Mouse (Mus musculus) urinary bladder, postnatal 36 days (tissue): Measurements from ENCODE around the gene Yif1b.
"Not testable (repeated sequence)": the region's sequence is repeated elsewhere in the genome, so short reads cannot be mapped to it uniquely, and the experiment has no call there.

Experiments
- DNase-seq, 2 experiments: peaks; one replicate each; pipeline ENCODE4 v3.0.0; 2022; ENCODE audit warnings: low spot score in 2 of 2, mixed read lengths in 1 of 2

The Yif1b gene

DNA sequence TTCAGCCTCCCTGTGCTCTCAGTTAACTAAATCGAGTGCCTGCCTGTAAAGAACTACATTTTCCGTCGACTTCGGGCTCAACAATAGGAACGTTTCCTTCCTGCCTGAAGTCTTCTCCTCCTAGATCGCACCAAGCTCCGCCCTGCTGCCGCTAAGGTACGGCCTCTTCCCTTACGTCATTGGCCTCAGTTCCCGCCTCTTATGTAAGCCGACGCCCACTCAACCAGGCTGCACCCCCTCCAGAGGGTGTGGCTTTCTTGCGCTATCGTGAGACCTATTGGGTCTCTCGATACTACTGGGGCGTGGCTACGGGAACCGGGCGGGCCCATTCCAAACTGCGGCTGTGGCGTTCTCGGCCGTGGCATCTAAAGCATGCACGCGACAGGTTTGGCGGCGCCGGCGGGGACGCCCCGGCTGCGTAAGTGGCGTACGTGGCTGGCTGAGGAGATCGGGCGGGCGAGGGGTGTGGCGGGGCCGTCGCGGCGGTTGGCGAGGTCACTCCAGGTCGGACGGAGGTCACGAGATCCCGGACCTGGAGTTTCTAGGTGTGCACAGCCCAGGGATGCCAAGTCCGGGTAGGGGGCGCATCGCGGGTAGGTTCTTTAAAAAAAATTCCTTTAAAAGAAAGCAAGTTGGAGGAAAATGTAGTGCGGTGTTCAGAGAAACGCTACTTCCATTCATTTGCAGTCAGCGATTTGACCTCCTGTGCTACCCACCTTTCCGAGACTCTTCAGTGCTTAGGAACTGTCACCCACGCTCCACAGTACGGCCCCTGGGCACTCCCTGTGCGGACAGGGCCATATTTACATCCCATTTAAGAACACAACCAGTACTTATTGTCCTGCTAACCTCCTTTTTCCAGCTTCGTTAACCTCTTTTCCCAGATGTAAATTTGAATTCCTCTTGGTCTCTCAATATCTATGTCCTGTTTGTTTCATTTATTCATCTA, at the start of gene Yif1b:
Gene Yif1b, plus strand, starts transcription at position 311 of the 949 bp plus-strand sequence.
- peak; percentile 96 to 97 for DNase-seq

DNA sequence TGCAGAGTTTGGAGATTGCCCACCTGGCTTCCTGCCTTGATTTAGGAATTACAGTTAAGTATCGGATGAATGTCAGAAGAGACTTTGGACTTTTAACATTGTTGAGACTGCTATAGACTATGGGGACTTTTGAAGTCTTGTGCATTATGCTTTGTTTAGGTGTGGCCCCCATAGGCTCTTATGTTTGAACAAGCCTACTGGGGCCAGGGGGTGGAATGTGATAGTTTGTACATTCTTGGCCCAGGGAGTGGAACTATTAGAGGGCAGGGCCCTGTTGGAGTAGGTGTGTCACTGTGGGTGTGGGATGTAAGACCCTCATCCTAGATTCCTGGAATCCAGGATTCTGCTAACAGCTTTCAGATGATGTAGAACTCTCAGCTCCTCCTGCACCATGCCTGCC, 43.9 kb upstream of the Yif1b start:
- DNase-seq: not testable (repeated sequence)

- no peak for DNase-seq
These were observed 35.6 kb upstream of the Yif1b start for GRCm38 (mm10) chr7:29202577-29202976.

DNA sequence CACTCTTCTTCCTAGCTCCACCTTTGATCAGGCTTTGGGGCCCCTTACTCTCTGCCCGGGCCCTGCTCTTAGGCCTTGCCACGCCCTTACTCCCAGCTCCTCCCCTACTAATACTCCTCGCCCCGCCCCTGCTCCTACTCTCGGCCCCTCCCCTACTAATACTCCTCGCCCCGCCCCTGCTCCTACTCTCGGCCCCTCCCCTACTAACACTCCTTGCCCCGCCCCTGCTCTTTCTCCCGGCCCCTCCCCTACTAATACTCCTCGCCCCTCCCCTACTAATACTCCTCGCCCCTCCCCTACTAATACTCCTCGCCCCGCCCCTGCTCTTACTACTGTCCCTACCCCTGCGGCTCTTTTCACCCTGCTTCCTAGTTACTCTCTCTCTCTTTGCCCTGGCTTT, 27.1 kb upstream of the Yif1b start:
- peak in 1 of 2 experiments; percentile 54 for DNase-seq

GRCm38 (mm10) chr7:29211415-29212198, 26.5 kb upstream of the Yif1b start:
- peak; percentile 89 to 92 for DNase-seq

- peak in 1 of 2 experiments; percentile 23 for DNase-seq
These were observed 25.8 kb upstream of the Yif1b start for GRCm38 (mm10) chr7:29212199-29212765.

GRCm38 (mm10) chr7:29212775-29213560, 25.2 kb upstream of the Yif1b start:
- not testable (repeated sequence) for DNase-seq

DNA sequence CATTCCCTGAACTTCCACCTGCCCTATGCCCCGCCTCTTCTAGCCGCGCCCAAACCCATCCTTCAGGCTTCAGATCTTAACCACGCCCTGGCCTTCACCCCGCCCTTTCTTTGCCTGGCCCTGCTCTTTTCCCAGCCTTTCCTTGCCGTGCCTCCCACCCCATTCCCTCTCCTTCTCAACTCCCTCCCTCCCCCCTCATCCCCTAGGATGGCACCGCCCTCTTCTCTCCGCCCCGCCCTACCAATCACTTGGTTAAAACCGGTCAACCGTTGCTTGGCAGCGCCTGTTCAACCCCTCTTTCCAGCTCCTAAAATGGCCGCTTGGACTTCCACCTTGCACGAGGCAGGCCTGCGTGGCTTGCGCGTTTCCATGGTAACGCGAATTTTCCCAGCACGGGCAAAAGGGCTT, 24.4 kb upstream of the Yif1b start, which contains the start of gene Catsperg1:
Gene Catsperg1, minus strand, starts transcription at position 361 of the 408 bp plus-strand sequence.
- no peak for DNase-seq

DNA sequence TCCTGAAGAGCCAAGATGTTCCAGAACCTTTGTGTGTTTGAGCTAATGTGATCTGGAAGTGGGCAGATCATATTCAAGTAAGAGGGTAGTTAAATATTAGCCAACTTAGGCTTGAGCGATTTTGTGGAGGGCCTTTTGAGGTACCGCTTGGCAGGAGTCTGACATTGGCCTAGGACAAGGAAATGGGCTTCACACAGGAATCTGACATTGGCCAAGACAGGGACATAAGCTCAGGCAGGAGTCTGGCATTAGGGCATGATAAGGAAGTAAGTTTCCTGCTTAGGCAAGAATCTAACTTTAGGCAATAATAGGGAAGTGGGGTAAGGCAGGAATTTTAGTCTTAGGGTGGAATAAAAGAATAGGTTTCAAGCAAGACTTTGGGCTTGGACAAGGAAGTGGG, 23.9 kb upstream of the Yif1b start:
- DNase-seq: no peak

- no peak for DNase-seq
These were observed 23.3 kb upstream of the Yif1b start for GRCm38 (mm10) chr7:29214846-29215245.

DNA sequence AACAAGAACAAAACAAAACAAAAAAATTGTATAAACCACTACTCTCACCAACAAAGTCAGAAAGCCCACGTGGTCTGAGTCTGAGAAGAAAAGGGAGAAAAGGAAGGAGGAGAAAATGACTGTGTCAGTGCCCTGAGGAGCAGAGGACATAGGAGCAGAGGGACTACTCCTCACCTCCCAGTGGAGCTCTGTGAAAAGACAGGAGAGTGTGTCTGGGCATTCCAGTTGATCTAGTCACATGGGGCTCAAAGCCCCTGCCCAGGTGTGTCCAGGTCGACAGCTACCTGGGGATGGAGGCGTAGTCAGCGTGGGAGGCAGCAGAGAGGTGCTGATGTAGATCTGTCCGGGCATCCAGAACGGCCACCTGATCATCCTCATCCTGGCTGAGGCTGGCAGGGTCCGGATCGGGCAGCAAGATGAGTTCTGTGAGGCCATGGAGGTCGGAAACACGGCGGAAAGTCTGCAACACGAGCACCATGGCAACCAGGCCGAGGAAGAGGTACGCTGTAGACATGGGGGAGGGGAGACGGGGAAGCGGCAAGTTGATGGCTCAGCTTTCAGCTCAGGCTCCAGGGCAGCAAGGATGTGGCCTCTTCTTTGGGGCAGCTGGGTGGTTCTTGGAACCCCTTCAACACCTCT, 13.3 kb upstream of the Yif1b start:
- DNase-seq: no peak

DNA sequence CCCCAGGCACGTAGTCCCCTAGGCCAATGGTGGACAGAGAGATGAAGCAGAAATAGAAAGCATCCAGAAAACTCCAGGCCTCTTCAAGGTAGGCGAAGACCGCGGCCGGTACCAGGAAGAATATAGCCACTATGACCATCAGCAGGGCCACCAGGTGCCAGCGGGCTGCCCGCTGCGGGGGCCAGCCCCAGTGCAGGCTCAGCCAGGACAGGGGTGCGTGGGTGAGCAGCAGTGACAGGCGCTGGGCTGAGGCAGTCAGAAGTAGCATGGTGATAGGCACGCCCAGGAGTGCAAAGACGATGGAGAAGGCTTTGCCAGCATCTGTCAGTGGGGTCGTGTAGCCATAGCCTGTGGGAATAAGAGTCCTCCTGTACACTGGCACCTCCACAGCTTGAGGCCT, 12.6 kb upstream of the Yif1b start:
- no peak for DNase-seq

- DNase-seq: no peak
These were observed 9.9 kb upstream of the Yif1b start for GRCm38 (mm10) chr7:29228202-29228601.

- no peak for DNase-seq
These were observed 7.6 kb upstream of the Yif1b start for GRCm38 (mm10) chr7:29230560-29230959.

GRCm38 (mm10) chr7:29231517-29231916, 6.6 kb upstream of the Yif1b start:
- DNase-seq: no peak

DNA sequence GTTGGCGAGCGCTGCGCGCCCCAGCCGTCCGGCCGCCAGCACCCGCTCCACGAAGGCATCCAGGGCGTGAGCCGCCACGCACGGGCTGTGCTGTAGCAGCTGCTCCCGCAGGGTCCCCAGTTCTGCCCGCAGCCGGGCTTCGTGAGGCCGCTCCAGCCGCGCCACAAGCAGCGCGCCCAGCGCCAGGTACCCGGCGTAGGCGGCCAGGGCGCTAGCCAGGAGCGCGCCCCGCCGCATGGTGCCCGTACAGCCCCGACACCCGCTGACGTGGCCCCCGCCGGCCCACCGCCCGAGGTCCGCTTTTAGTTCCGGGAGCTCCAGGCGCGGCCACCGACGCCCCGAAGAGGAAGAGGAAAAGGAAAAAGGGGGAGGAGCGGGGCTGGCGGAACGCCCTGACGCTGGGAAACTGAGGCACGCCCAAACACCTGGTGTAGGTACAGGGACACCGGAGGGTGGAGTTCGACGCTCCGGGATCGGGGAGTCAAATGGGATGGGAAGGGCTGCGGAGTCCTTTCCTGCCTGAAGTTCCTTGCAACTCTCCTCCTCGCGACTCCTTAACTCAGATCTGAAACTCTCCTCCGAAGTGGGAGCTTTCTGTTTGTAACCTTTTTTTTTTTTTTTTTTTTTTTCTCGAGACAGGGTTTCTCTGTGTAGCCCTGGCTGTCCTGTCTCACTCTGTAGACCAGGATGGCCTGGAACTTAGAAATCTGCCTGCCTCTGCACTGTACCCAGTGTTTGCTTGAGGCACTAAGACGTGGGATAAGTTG, 5.7 kb upstream of the Yif1b start, which contains the start of gene Kcnk6:
Gene Kcnk6, minus strand, starts transcription at position 269 of the 767 bp plus-strand sequence.
- DNase-seq: peak in 1 of 2 experiments; percentile 56

DNA sequence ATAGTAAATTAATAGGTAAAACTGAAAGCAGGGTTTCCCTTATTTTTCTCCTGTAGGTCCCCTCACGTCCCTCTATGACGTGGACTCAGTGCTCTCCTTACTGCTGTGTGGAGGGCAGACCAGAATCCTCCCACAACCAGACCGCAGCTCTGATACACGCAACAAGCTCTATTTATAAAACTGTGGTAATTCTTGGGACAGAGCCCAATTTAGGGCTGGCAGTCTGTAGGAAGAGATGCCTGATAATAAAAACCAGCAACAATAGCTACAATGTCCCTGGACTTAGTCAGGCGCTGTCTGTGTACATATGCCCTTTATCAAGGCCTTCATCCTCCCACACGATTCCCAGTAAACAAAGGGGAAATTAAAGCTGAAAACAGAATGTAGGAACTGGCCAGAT, 4.4 kb upstream of the Yif1b start:
- DNase-seq: no peak

DNA sequence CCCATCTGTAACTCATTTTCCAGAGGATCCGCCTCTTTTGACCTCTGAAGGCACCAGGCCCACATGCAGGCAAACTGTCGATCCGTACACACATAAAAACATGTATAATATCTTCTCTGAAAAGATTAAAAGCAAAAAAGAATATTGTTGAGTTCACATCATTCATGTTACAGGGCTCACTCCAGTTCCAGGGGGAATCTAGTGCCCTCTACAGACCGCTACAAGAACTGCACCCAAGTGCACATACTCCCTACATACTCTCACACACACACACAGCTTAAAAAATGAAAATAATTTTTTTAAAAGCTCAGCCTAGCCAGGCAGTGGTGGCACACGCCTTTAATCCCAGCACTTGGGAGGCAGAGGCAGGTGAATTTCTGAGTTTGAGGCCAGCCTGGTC, 3.5 kb upstream of the Yif1b start:
- no peak for DNase-seq

DNA sequence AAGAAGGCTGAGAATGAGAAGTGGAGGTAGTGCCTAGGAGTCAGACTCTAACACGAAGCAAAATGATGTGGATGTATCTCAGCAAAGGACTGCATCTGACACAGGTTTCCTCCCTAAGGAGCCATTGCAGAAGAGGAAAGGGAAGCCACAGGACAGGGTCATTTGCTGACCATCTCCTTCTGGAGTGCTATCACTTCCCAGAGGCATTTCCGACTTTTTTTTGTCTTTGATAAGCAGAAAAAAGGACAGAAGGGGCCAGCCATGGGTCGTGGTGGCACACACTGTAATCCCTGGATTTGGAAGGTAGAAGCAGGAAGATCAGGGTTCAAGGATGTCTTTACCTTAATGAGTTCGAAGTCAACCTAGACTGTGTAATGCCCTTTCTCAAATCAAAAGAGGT, 1.5 kb upstream of the Yif1b start:
- no peak for DNase-seq

- DNase-seq: not testable (repeated sequence)
These were observed 533 bp upstream of the Yif1b start for GRCm38 (mm10) chr7:29237596-29237995.
